Mouse (Mus musculus): ENCODE measurements around the gene Ptrh2.

Ptrh2 gene

GRCm38 (mm10) chr11:86671041-86671675 is 12.6 kb upstream of the Ptrh2 start:
- no peak for DNase-seq (ENCODE audit: low spot score)

GRCm38 (mm10) chr11:86672772-86673171 is 11.0 kb upstream of the Ptrh2 start:
- DNase-seq (ENCODE audit: low spot score), result no peak

DNA sequence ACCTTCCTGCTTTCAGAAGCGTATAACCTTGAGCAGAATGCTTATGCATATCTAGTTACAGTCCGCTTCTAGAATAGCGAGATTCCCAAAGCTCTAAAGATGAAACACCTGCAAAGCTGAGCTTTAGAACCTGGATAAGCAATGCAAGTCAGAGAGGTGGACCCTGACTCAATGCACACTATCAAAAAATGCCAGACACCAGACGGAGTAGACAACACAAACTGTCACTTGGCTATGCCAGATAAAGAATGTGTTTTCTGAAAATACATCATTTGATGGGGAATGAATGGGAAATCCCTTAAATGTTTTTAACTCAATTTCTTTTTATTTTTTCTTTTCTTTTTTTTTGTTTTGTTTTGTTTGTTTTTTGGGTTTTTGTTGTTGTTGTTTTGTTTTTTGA is 8.3 kb upstream of the Ptrh2 start:
- no peak for DNase-seq (ENCODE audit: low spot score)

DNA sequence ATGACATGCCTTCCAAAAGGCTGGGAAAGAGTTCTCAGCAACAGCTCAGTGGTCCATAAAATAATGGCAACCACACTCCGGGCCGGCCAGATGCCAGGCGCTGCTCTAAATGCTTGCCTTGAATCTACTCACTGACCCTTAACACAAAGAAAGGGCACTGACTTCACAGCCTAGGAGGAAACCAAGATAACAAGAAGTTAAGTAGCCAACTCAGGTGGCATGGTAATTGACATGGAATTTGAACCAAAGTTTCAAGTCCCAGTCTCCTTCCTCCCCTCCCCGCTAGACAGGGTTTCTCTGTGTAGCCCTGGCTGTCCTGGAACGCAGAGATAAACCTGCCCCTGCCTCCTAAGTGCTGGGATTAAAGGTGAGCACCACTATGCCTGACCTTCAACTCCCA is 4.8 kb upstream of the Ptrh2 start:
- no peak for DNase-seq (ENCODE audit: low spot score)

- DNase-seq (ENCODE audit: low spot score), result no peak
These were observed 3.1 kb upstream of the Ptrh2 start for GRCm38 (mm10) chr11:86680729-86681128.

- DNase-seq (ENCODE audit: low spot score), result no peak
These were observed 2.4 kb upstream of the Ptrh2 start for GRCm38 (mm10) chr11:86681423-86681822.

- DNase-seq (ENCODE audit: low spot score), result no peak
These were observed 924 bp upstream of the Ptrh2 start for GRCm38 (mm10) chr11:86682861-86683260.

DNA sequence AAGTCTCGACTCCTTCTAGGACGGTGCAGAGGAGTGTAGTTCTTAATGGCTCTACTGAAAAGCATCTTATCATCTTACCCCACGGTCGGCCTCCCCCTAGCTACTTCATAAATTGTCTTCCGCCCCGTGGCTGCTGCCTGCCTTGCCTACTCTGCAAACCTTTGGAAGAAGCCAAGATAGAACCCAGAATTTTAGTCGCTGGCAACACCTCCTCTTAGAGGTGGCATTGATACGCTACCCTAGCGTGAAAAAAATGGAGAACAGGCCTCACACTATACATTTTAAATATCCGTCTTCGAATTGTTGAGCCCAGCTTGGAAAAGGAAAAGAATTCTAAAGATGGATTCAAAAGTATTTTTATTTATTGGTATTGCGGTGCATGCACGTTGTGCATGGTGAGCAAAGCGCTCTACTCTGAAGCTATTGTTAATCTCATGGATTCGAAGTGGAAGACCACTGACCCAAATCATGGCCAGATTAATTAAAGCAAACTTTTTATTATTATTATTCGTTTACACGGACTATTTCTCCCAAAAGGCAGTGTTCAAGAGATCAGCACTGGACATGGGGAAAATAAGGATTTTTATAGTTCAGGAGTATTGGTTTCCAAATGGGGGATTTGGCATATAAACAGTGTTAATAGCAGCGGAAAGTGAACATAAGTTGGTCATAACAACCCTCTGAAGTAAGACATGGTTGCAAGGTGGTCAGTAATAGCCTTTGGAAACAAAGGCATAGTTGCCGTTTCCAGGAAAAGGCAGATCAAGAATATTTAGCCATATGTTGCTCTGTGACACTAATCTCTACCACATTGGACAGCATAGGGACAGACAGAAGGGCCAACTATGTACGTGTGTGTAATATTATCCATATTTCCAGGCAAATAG is 584 bp downstream of the Ptrh2 start:
- no peak for DNase-seq (ENCODE audit: low spot score)

DNA sequence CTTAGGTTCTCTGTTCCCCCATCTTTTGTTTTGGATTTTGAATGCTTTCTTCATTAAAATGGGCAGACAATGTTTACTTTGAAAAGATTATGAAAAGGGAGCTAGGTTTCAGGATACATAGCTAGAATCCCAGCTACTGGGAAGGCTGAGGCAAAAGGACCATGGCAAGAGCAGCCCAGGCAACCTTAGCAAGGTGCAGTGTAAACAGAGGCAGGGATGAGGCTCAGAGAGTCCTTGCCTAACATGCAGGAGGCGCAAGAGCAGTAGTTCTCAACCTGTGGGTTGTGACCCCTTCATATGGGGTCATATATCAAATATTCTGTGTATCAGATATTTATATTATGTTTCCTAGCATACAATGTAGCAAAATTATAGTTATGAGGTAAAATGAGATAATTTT is 1.6 kb downstream of the Ptrh2 start:
- no peak for DNase-seq (ENCODE audit: low spot score)

GRCm38 (mm10) chr11:86690383-86690782 is 6.6 kb downstream of the Ptrh2 start:
- no peak for DNase-seq (ENCODE audit: low spot score)

DNA sequence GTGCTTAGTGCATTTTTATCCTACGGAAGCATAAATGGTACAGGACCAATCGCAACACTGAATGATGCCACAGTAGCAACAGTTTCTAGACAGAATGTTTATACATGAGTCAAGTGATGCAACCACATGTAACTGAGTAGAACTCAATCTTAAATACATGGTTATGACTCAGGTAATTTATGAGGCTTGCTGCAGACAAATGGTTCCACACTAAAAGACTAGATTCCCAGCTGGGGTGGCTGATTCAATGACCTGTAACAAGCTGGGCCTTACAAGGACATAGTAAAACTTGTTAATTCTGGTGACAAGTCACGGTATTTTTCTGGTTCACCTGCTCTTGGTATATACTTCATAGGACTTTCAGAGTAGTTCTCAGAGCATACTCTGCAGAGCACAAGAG is 7.7 kb downstream of the Ptrh2 start:
- no peak for DNase-seq (ENCODE audit: low spot score)

- DNase-seq (ENCODE audit: low spot score), result no peak
These were observed 8.2 kb downstream of the Ptrh2 start for GRCm38 (mm10) chr11:86691956-86692355.

DNA sequence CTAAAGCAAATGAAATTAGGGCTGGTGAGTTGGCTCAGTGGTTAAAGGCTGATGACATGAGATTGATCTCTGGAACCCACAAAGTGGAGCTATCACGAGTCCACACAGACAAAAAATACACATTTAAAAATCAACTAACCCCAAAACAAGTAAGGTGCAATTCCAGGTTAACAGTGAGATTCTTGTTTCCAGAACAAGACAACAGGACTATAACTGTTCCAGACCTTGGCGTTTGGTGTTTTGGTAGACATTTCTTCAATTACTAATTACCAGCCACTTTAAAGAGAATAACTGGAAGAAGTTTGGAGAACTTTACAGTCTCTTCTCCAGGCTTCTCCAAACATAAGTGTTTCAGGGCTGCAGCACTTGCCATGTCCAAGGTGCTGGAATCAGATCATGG is 8.8 kb downstream of the Ptrh2 start:
- DNase-seq (ENCODE audit: low spot score), result no peak

- no peak for DNase-seq (ENCODE audit: low spot score)
These were observed 11.7 kb downstream of the Ptrh2 start for GRCm38 (mm10) chr11:86695461-86695860.

DNA sequence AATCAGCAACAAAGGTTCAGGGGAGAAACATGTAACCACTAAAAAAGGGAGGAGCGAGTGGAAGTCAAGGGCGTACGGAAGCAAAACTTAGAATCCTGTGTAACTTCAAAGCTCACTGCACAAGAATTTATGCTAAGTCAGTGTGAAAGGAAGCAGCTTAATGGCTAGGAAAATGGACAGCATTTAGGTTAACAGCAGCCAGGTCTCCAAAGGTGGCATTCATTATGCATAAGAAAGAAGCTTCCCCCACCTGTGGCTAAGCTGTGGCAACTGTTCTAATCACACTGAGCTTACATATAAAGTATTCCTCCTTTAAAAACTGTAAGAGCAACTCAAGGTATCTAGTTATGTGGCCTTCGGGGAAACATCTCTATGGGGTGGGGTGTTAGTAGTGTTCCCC is 17.4 kb downstream of the Ptrh2 start:
- no peak for DNase-seq (ENCODE audit: low spot score)

DNA sequence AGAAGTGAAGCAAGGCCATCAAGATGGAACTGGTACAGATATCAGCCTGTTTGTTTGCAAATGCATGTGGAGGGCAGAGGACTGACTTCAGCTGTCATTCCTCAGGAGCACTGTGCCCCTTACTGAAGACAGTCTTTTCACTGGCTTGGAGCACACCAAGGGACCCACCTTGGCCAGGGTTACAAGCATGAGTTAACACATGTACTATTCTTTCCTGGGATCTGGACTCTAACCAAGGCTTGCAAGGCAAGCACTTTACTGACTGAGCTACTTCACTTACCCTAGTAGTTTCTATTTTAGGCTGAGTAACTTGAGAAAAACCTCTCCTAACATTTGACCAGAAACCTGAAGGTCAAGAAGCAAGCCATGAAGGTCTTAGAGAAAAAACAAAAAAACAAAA is 30.8 kb downstream of the Ptrh2 start:
- DNase-seq (ENCODE audit: low spot score), result no peak

- DNase-seq (ENCODE audit: low spot score), result no peak
These were observed 33.7 kb downstream of the Ptrh2 start for GRCm38 (mm10) chr11:86717306-86718065.

DNA sequence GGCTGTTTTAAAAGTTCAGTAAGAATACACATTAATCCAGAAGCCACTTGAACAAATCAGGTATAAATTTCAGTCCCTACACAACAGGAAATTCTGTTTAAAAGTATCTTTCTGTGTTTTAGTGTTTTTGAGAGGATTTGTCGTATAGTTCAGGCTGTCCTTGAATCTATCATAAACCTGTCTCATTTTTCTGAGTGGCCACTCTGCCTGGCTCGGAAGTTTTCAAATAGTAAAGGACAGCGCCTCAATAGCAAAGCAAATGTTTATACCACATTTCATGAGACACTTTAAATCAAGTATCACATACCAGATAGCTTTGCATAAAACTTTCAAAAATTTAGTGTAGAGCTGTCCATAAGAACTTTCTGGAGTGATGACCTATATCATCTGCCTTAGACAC is 34.6 kb downstream of the Ptrh2 start:
- DNase-seq (ENCODE audit: low spot score), result no peak

DNA sequence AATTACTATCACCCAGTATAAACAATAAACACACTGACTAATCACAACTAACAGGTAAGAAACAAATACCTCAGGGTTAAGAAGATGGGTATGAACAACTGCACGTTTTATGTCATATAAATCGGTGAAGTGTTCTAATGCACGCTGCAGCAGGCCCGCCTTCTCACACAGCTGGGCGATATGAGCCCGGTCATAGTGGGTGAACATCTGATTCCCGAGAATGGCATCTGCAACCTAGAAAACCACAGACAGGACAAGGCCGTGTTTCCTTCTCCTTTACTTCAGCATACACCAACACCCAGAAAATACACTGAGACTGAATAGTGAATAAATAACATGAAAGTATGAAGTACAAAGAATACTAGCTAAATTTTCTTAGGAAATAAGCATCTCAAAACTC is 35.6 kb downstream of the Ptrh2 start:
- DNase-seq (ENCODE audit: low spot score), result no peak

DNA sequence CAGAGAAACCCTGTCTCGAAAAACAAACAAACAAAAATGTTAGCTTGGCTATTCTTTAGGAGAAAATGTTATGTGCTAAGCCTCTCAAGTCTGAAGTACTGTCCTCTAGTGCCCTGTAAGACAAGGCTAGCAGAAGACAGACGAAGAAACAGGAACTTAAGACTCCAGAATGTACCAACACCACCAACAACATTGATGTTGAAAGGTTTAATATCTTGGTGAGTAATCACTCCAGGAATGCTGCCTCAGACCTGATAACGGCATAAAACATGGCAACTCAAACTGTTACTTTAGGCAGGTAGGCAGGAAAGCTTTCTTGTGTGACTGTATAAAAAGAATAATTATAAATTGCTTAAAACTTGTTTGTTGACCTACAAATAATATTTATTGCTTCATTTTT is 40.2 kb downstream of the Ptrh2 start:
- no peak for DNase-seq (ENCODE audit: low spot score)

DNA sequence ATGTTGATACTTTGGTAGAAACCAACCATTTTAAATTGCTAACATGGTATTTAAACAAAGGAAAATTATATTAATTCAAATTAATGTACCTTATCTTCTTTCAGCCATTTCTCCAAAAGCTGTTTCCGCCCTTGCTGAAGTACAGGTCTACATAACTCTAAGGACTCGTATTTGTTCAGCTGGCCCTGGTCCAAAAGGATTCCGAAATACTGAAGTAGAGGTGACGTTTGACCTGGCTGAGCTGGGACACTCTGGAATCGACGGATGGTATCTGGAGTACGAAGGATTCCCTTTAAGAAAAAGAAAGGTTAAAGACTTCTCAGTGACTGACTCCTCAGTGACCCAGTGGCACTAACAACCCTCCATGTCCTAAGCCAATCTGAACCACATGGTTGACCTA is 41.2 kb downstream of the Ptrh2 start:
- no peak for DNase-seq (ENCODE audit: low spot score)

DNA sequence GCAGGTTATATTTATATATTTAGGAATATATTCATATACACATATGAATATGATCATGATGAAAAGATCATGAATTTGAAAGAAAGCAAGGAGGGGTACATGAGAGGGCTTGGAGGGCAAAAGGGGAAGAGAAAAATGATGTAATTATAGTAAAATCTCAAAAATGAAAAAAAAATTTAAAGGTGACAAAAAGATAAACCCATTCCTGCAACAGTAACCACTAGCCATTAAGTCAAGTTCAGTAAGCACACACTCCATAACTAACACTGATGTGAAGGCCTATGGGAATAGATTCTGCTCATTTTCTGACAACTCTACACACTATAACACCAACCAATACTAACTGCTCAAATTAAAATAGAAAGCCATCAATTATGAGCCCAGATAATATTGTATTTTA is 41.8 kb downstream of the Ptrh2 start:
- DNase-seq (ENCODE audit: low spot score), result no peak

DNA sequence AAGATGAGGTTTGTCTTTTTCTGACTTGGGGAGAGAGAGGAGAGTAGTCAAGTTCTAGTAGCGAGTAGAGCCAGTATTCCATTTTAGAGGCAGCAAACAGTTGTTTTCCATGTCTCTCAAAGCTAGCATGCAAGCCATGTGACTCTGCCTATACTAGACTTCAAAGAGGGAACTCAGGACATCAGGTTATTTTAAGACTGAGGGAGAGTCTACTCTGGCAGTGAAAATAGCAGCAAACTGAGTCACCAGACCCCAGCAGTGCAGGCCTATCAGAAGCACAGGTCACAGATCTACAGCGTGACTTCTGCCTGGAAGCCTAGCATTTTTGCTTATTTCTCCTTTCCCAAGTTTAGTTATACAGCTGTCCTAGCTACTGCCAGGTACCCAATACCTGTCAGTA is 47.7 kb downstream of the Ptrh2 start:
- peak; percentile 39 for DNase-seq (ENCODE audit: low spot score)

All from layer of hippocampus, adult 11-12 months (tissue).